Mouse (Mus musculus): Measurements from ENCODE around the gene Kin.
A peak's percentile ranks its signal among the peaks of the same experiment; 100 is the strongest.

Gene Kin

GRCm38 (mm10) chr2:10080310-10081010, at the start of gene Kin, which contains the start of gene Atp5c1:
Gene Kin, plus strand, starts transcription at chr2:10080593.
Gene Atp5c1, minus strand, starts transcription at chr2:10080510.
- DNase-seq = peak; percentile 96 to 97

GRCm38 (mm10) chr2:10033684-10034083, 46.7 kb upstream of the Kin start:
- DNase-seq = no peak

GRCm38 (mm10) chr2:10034976-10035375, 45.4 kb upstream of the Kin start:
- no peak for DNase-seq

- DNase-seq = no peak
Observed at GRCm38 (mm10) chr2:10047758-10048436, 32.5 kb upstream of the Kin start.

GRCm38 (mm10) chr2:10048461-10048860, 31.9 kb upstream of the Kin start, which contains the start of gene Taf3:
Gene Taf3, minus strand, starts transcription at chr2:10048596.
- DNase-seq = peak; percentile 93 to 95

GRCm38 (mm10) chr2:10049456-10049855, 30.9 kb upstream of the Kin start:
- no peak for DNase-seq

GRCm38 (mm10) chr2:10050878-10051277, 29.5 kb upstream of the Kin start:
- no peak for DNase-seq

- DNase-seq = no peak
Observed at GRCm38 (mm10) chr2:10051996-10052395, 28.4 kb upstream of the Kin start.

GRCm38 (mm10) chr2:10058836-10059235, 21.6 kb upstream of the Kin start:
- DNase-seq = no peak

- DNase-seq = no peak
Observed at GRCm38 (mm10) chr2:10071751-10072150, 8.6 kb upstream of the Kin start.

GRCm38 (mm10) chr2:10074470-10074869, 5.9 kb upstream of the Kin start:
- no peak for DNase-seq

GRCm38 (mm10) chr2:10076675-10077074, 3.7 kb upstream of the Kin start:
- no peak for DNase-seq

- no peak for DNase-seq
Observed at GRCm38 (mm10) chr2:10079745-10080309, 566 bp upstream of the Kin start.

- no peak for DNase-seq
Observed at GRCm38 (mm10) chr2:10081453-10082080, 1.2 kb downstream of the Kin start.

- no peak for DNase-seq
Observed at GRCm38 (mm10) chr2:10082737-10083136, 2.3 kb downstream of the Kin start.

GRCm38 (mm10) chr2:10087256-10087850, 7.0 kb downstream of the Kin start:
- DNase-seq = no peak

GRCm38 (mm10) chr2:10094327-10095100, 14.1 kb downstream of the Kin start:
- no peak for DNase-seq

- peak in 1 of 2 experiments; percentile 35 for DNase-seq
Observed at GRCm38 (mm10) chr2:10098598-10099215, 18.3 kb downstream of the Kin start.

GRCm38 (mm10) chr2:10100471-10100870, 20.1 kb downstream of the Kin start:
- no peak for DNase-seq

GRCm38 (mm10) chr2:10101180-10101579, 20.8 kb downstream of the Kin start:
- DNase-seq = peak; percentile 33 to 37

GRCm38 (mm10) chr2:10108535-10109189, 28.3 kb downstream of the Kin start:
- DNase-seq = no peak

Measured in thymus, postnatal 36 days (tissue).